Mouse (Mus musculus) v-Abl transformed pro-B cells (cell line): ENCODE data around the gene S1pr4.

Experiments used
- in situ Hi-C, 2 experiments: fragments of 400-800 bp; cut with MboI; formaldehyde crosslinking; loops; one replicate each; pipeline ENCODE4 v1.15.1; 2025; ENCODE audit not compliant: unreplicated experiment in 2 of 2

The S1pr4 gene

DNA sequence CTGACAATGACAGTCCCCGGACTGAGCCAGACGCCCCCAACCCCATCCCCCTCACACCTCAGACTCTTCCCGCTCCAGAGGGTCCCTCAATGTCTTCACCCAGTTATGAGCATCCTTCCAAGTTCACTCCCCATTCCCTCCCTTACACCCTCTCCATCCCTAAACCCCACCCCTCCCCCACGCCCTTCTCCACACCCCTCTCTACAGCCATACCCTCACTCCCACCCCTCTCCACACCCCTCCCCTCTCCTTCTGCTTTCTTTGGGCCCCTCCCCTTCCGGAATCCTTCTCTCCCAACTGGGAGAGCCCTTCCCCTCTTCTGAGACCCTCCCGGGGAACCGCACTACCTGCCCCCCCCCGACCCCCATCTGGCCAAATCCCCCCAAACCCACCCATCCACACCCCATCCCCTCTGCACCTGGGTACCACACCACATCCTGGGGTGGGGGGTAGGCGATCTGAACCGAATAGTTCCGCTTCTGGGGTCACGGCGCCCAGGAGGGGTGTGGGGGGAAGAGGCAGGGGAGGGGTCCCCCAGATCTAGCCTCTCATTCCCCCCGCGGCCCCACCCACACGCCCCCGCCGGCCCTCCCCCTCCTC lies 27.4 kb downstream of the S1pr4 start:
- in situ Hi-C loops, result no loop called here

DNA sequence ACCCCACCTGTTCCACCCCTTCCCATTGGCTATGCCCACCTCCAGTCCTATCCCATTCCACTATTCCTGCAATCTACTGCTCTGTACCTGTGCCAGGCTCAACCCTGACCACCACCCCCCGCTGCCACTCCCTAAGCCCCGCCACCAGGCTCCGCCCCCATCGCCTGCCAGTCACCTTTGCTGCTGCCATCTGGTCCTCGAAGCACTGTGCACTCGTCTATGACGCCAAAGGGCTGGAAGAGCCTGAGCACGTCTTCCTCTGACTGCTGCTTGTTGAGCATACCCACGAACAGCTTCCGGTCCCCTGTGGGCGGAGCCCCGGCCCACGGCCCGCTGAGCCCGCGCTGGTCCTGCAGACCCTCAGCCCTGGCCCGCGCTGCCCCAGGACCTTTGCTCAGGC lies 29.5 kb downstream of the S1pr4 start:
- in situ Hi-C loops, result no loop called here

DNA sequence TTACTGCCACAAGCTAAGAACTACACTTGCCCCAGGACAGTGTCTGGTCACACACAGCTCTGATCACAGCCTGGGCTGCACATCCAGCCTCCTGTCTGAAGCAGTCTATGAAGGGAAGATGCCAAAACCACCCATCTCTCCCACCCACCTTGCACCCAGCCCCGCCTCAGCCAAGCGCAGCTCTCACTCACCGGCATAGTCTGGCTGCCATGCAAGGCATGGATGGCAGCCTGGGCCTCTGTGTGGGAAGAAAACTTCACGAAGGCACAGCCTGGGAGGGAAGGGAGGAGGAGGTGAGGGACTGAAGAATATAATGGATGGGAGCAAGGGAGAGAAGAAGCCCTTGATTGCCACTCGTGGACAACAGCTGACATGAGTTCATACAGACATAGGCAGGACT lies 30.7 kb downstream of the S1pr4 start:
- in situ Hi-C loops, result no loop called here

DNA sequence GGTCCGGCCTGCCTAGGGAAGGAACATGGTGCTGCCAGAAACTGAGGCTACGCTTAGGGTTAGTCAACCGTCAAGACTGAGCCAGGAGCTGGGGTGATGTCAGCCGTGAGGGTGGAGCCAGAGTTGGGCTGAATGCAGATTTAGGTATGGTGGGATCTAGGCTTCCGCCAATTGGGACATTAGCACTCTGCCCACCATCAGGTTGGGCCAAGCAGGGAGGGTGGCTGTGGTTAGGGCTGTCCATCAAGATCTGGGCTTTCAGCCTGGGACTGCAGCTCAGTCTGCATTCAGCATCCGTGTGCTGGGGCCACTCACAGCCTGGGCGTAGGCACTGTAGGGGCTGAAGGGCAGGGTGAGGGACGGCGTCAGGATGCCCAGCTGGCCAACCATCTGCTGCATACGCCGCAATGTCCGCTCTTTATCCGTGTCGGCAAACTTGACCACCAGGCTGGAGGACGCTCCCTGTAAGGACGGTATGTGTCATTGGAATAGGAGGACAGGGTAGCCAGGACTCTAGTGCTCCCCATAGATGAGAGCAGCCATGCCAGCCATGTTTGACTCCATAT lies 32.2 kb downstream of the S1pr4 start:
- in situ Hi-C loops, result no loop called here

DNA sequence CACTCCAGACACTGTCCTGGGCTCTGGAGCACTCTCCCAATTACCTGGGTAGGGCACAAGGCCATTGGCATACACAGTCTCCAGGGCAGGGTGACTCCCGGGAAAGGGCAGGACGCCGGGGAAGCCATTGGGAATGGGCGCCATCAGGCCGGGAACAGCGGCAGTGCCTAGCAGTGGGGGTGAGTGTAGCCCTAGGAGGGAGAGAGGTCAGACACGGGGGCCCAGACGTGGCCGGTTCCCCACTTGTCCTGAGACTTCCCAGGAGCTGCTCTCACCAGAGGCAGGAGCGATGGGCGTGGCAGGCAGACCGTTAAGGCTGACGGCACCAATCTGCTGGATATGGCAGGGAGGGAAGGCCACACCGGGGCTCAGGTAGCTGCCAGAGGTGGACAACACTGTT lies 33.1 kb downstream of the S1pr4 start:
- in situ Hi-C loops, result no loop called here

DNA sequence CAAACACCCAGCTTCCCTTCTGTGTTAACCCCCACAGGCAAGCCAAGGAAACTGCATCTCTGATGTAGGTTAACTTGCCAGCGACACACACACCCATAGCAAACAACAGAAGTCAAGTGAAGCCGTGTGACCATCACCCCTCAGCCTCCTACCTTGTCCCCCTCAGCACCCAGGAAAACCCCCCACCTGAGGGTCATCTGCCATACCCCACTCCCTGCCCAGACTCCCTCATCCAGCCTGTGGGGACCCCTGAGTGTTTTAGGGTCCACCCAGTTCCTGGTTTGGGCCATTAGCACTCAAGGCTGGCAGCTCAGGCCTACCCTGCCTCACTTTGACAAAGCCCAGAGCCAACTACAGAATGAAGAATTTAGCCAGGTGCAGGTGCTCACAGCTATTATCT lies 33.9 kb downstream of the S1pr4 start:
- in situ Hi-C loops, result no loop called here

DNA sequence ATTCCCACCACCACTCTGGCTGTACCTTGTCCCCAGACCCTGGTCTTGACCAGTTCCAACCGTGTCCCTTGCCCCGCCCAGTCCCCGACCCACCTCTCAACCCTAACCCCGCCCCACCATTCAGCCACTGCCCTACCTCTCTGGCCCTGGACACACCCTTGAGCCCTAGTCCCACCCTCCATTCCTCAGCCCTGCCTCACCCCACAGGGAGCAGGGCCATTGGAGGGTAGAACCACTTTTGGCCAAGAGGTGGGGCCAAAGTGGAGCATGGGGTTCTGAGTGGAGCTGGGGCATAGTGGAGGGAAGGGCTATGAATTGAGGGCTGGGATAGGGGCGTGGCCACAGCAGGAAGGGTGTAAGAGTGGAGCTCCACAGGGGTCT lies 34.7 kb downstream of the S1pr4 start:
- in situ Hi-C loops, result no loop called here

DNA sequence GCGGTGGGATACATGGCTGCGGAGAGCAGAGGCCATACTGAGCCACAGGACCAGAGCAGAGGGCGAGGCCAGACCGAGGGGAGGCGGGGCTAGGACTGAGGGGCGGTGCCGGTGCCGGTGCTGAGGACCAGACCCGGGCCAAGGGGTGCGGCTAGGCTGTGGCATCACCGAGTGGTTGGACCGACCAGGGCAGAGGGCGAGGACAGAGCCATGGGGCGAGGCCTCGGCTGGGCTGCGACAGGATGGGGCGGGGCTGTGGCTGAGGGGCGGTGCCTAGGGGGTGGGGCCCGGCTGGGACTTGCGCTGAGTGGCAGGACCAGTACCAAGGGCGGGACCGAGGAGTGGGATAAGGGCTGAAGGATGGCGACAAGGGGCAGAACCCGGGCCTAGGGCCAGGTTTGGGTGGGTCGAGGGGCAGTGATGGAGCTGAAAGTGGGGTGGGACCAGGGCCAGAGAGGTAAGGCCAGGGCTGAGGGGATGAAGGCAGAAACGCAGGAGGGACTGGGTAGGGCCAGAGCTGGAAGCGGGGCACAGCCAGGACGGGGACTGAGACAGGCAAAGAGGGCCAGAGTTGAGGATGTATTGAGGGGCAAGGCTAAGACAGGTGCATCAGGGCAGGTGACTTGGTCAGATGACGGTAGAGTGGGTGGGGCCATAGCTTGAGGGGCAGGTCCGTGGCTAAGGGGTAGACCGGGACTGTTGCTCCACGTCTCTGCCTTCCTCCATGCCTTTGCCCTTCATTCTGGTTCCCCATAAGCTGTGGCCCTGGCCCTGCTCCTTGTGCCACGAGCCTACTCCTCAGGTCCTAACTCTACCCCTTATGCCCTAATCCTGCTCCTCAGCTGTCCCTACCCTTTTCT lies 35.3 kb downstream of the S1pr4 start:
- in situ Hi-C loops, result no loop called here

DNA sequence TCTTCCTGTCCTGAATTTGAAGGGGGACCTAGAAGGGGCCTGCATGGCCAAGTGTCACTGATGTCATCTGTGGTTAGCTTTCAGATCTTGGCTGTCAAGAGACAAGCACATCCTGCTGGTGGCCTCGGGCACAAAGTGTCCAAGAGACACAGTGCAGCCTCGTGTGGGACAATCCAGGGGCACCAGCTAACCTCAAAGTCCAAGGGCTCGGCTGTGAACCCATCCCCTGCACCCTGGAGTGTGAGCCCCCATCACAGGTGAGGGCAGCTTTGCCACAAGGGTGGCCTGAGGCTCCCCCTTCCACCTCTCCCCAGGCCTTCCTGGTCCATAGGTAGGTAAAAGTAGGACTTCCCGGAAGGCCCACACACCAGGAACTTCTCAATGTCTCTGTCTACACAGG lies 36.4 kb downstream of the S1pr4 start:
- in situ Hi-C loops, result no loop called here

DNA sequence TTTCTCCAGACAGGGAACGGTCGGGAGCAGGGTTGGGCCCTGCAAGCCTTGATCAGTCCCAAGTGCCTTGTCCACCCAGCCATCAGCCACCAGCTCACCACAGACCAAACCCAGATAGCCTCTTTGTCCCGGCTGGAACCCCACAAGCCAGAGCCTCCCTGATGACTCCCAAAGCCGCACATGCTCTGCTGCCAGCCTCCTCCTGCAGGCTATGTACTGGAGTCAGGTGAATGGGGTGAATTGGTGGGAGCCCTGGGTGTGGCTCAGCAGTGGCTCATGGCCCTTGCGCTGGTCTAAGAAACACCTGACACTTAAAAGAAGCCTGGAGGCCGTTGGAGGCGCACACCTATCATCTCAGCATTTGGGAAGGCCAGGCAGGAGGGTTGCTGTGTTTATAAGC lies 37.0 kb downstream of the S1pr4 start:
- in situ Hi-C loops, result no loop called here

DNA sequence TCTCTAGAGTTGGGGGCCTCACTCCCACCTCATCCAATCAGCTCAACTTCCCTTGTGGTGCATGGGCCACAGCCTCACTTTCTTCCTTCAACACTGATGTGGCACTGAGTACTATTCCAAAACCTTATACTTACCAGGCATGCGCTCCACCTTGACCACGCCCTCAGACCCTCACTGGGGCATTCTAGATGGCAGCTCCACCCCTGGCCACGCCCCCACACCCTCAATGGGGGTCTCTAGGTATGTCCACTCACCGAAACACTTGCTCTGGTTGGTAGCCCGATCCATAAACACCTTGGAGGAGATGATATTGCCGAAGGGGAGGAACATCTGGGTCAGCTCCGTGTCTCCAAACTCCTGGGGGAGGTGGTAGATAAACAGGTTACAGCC lies 37.5 kb downstream of the S1pr4 start:
- in situ Hi-C loops, result no loop called here

DNA sequence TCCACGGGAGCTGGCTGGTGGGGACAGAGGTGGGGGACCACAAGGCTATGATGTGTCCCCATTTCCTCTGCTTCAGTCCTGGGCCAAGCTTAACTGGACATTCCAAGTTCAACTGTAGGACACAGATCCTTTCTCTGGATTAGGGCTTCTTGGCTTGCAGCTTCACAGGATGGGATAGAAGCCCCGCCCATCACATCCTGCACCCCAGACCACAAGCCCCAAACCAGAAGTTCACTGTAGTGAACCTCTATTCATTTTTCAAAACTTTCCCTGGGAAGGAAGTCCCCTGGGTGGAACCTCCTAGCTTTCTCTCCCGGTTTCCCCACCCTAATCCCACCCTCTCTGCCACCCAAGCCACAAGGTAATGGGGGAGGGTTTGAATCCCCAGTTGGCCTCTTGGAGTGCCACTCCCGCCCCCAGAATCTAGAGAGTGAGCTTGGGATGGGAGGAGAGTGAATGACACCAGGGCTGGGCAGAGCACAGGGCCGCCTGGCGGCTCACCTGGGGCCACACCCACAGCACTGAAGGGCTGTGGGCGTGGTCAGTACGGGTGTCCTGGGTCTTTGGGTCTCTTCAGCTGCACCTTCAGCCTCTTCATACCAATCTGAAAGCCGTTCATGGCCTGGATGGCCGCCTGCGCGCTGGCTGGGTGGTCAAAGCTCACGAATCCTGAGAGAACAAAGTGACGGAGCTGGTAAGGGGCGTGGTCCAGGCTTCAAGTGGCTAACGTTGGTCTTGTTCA lies 38.1 kb downstream of the S1pr4 start:
- in situ Hi-C loops, result no loop called here

DNA sequence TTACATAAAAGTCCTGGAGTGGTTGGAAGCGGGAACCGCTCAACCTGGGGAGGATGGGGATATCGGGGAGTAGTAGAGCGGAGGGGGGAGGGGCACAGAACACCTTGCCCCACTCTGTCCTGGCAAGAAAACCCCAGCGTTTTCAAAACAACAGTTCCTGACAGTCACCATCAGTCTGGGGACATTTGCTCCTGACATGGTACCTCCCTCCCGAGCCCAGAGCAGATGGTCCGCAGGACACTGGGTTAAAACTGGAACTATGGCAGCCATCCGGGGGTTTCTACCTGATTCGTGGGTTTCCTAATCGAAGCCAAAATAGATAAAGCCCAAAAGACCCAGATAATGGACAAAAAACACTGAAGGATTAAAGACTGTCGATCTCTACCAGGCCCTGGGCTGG lies 39.0 kb downstream of the S1pr4 start:
- in situ Hi-C loops, result no loop called here

DNA sequence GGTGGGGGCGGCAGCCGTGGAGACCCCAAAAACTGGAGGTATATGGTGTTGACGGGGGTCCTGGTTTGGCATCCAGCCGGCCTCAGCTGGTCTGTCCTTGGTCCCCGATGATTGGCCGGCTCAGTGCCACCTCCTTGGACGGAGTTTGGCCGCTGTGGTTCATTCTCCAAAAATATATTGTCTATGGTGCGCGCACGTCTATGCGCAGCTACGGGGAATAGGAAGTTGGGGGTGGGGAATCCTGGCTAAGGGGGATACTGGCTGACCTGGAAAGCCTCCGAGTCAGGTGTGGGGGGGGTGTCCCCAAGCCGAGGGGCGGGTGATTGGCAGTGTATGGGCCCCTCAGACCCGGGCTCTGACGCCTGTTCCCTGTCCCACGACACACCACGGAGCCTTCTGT lies 39.5 kb downstream of the S1pr4 start:
- in situ Hi-C loops, result no loop called here

DNA sequence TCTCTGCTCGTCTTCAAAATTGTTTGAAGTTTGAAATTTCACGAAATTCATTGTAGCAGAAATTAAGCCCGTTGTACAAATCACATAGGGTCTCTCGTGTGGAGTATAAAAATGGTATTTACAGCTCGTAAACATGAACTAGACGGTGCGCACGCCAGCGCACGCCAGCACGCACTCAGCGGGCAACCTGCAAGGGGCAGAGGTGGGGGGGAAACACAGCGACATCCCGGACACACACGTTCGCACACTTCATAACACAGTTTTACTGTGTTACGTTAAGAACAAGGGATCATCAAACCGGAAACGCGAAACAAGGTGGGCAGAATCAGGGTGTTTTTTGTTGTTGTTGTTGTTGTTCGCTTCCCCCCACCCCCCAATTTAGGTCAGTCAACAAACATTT lies 40.5 kb downstream of the S1pr4 start:
- in situ Hi-C loops, result no loop called here

DNA sequence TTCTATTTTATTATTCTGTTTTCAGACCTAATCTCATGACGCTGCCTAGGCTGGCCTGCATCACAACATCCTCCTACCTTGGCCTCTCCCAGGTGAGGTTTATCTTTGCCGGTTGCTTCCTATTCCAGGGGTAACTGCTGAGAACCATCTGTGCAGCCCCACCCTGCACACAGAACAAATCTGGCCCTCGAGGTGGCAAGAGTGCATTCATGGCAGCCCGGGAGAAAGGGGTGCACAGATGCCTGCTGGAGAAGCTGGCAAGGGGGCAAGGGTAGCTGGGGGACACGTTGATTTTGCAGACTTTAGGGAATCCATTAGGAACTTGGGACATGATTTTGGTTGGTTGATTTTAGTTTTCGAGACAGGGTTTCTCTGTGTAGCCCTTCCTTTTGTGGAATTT lies 41.7 kb downstream of the S1pr4 start:
- in situ Hi-C loops, result no loop called here

DNA sequence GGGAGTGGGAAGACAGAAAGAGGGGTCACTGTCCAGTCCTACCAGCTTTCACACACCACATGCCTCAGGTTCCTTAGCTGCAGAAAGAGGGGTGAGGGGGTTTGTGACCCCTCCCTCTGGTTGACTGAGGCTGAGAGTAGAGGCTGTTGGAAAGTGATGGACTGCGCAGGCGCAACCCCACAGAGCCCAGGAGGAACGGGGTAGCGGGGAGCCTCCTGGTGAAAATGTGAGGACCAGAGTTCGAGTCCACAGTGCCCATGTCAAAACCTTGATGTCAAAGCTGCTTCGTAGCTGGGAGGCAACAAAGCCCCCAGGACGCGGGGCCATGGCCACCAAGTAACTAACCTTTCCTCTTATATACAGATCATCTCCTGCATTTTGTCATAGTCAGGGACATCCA lies 42.3 kb downstream of the S1pr4 start:
- in situ Hi-C loops, result no loop called here

DNA sequence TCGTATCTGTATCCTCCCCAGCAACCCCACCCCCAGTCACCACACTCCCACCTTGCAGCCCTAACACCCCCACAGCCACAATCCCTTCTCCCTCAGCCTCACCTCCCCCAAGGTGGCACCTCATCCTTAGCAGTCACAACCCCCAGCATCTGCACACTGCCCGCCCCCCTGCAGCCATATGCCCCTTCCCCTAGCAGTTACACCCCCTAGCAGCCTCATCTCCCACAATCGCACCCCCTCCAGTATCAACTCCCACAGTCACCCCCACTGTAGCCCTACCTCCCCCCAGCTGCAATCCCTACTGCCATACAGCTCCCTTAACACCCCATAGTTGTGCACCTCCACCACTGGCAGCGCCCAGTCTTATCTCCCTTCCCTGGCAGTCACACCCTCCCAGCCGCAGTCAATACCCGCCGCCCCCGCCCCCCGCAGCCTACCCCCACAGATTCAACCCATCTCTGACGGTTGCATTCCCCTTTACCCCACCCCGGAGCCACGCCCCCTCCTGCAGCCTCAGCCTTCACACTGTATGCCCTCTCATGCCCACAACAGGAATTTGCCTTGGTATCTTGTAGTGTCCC lies 42.9 kb downstream of the S1pr4 start:
- in situ Hi-C loops, result no loop called here

DNA sequence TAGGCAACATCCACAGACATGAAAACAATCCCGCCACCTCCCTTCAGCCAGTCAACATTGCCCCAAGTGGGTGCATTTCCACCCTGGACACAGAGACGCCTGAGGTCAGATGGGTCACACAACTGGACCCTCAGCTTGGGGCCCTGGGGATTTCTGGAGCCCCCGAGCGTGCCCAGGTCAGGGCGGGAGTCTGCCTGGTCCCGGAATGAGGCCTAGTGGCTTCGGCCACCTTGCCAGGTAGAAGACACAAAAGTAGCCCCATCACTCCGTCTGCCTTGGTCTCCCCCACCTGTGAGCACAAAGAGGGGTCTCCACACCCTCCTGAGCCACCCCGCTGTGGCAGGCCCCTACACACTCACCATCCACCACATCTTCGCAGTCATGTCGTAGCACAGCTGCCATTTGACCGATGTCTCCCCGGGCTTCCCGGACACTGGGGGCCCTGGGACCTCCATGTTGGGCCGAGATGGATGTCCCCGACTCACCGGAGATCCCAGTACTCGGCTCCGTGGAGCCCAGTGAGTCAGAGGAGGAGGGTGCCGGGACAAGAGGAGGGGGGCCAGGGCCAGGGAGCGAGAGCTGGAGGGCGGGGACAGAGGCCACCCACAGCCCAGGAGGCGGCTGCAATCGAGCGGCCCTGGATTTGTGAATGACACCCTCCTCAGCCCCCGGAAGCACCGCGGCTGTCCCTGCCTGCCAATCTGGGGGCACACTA lies 44.6 kb downstream of the S1pr4 start, which contains the start of gene Nfic:
TSS of gene Nfic (minus strand) at position 455 of the 715 bp plus-strand sequence.
- in situ Hi-C loops, result no loop called here

DNA sequence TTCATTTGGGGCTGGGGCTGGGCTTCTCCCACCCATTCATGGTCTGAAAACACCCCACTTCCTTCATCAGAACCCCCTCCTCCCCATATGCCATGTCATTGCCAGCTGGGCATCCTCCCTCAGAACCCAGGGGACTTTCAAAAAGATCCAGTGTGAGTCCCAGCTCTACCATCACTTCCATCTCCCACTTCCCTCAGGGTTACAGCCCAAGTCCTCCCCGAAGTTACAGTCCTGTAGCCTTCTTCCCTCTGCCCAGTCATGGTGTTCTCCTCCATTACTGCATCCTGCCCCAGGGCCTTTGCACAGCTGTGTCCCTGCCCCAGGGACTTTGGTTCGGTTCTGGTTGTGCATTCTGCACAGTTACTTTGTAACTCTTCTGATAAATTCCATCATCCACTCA lies 45.8 kb downstream of the S1pr4 start:
- in situ Hi-C loops, result loop anchor here (5.0 kb wide), 2 partner anchors 62 to 247 kb away; partner anchors contain the start of gene Smim24 (in 1 of the 2)
